Mouse (Mus musculus): Measurements from ENCODE around the gene Cnpy1. TPM values are rescaled to one million over a fixed set of nuclear protein-coding genes. Genes with fewer than 3 reads are reported as not detected.

The Cnpy1 gene
- polyA plus RNA-seq (2012; rRNA removed) = 0.06 TPM in 1 of 2 replicates, not detected in the other

GRCm38 (mm10) chr5:28245574-28245973 lies at the start of gene Cnpy1:
Gene Cnpy1, minus strand, starts transcription at chr5:28245806.
- WGBS = 84% methylated on average over 11 of the region's 11 CpGs
- no peak for DNase-seq
- no peaks in the 10 kb centered on the region for H3K4me1 ChIP-seq (replicated peaks; ENCODE audit: control insufficient read depth, insufficient read depth, low read length)
- no peak within 1 kb of the TSS for H3K4me3 ChIP-seq (ENCODE audit: control insufficient read depth, insufficient read depth, low read length)
- TF ChIP-seq CTCF (IDR thresholded peaks at IDR 0.05; ENCODE audit: borderline replicate concordance, control insufficient read depth, extremely low read depth, insufficient read depth, low read length, poor library complexity) (no peak), POLR2A (IDR thresholded peaks at IDR 0.05; ENCODE audit: control insufficient read depth, extremely low read depth, insufficient read depth, low read length, poor library complexity) (no peak)
- no peak within 1 kb of the TSS for H3K27ac ChIP-seq (ENCODE audit: control insufficient read depth, insufficient read depth, low read length)
- no peaks in the 10 kb centered on the region for H3K27me3 ChIP-seq (ENCODE audit: control insufficient read depth, insufficient read depth, low read length)
- no peaks in the 10 kb centered on the region for H3K36me3 ChIP-seq (ENCODE audit: control insufficient read depth, insufficient read depth, low read length)

- no peaks in the 10 kb centered on the region for H3K27me3 ChIP-seq (ENCODE audit: control insufficient read depth, insufficient read depth, low read length)
- TF ChIP-seq POLR2A (IDR thresholded peaks at IDR 0.05; ENCODE audit: control insufficient read depth, extremely low read depth, insufficient read depth, low read length, poor library complexity) = no peak
- peak; percentile 94 for TF ChIP-seq CTCF (IDR thresholded peaks at IDR 0.05; ENCODE audit: borderline replicate concordance, control insufficient read depth, extremely low read depth, insufficient read depth, low read length, poor library complexity)
- peak; percentile 86 for DNase-seq
- H3K4me1 ChIP-seq (replicated peaks; ENCODE audit: control insufficient read depth, insufficient read depth, low read length) = no peaks in the 10 kb centered on the region
- H3K27ac ChIP-seq (ENCODE audit: control insufficient read depth, insufficient read depth, low read length) = no peak overlapping the region
- no peak overlapping the region for H3K4me3 ChIP-seq (ENCODE audit: control insufficient read depth, insufficient read depth, low read length)
- 6% methylated on average over 6 of the region's 6 CpGs for WGBS
- no peaks in the 10 kb centered on the region for H3K36me3 ChIP-seq (ENCODE audit: control insufficient read depth, insufficient read depth, low read length)
Measured at GRCm38 (mm10) chr5:28293990-28294389, 48.4 kb upstream of the Cnpy1 start.

- no peak for DNase-seq
- H3K4me1 ChIP-seq (replicated peaks; ENCODE audit: control insufficient read depth, insufficient read depth, low read length) = no peaks in the 10 kb centered on the region
- H3K4me3 ChIP-seq (ENCODE audit: control insufficient read depth, insufficient read depth, low read length) = no peak overlapping the region
- no peak overlapping the region for H3K27ac ChIP-seq (ENCODE audit: control insufficient read depth, insufficient read depth, low read length)
- no peaks in the 10 kb centered on the region for H3K36me3 ChIP-seq (ENCODE audit: control insufficient read depth, insufficient read depth, low read length)
- WGBS = 63% methylated on average over 3 of the region's 3 CpGs
- no peaks in the 10 kb centered on the region for H3K27me3 ChIP-seq (ENCODE audit: control insufficient read depth, insufficient read depth, low read length)
- TF ChIP-seq CTCF (IDR thresholded peaks at IDR 0.05; ENCODE audit: borderline replicate concordance, control insufficient read depth, extremely low read depth, insufficient read depth, low read length, poor library complexity) (no peak), POLR2A (IDR thresholded peaks at IDR 0.05; ENCODE audit: control insufficient read depth, extremely low read depth, insufficient read depth, low read length, poor library complexity) (no peak)
Measured at GRCm38 (mm10) chr5:28292281-28292680, 46.7 kb upstream of the Cnpy1 start.

GRCm38 (mm10) chr5:28291118-28291850 lies 45.7 kb upstream of the Cnpy1 start:
- Histone ChIP-seq H3K36me3 (ENCODE audit: control insufficient read depth, insufficient read depth, low read length) (no peaks in the 10 kb centered on the region), H3K27me3 (ENCODE audit: control insufficient read depth, insufficient read depth, low read length) (no peaks in the 10 kb centered on the region), H3K4me1 (replicated peaks; ENCODE audit: control insufficient read depth, insufficient read depth, low read length) (no peaks in the 10 kb centered on the region), H3K27ac (ENCODE audit: control insufficient read depth, insufficient read depth, low read length) (no peak overlapping the region), H3K4me3 (ENCODE audit: control insufficient read depth, insufficient read depth, low read length) (no peak overlapping the region)
- DNase-seq = no peak
- TF ChIP-seq CTCF (IDR thresholded peaks at IDR 0.05; ENCODE audit: borderline replicate concordance, control insufficient read depth, extremely low read depth, insufficient read depth, low read length, poor library complexity) = no peak
- no peak for TF ChIP-seq POLR2A (IDR thresholded peaks at IDR 0.05; ENCODE audit: control insufficient read depth, extremely low read depth, insufficient read depth, low read length, poor library complexity)
- 83% methylated on average over 5 of the region's 5 CpGs for WGBS

GRCm38 (mm10) chr5:28290630-28291029 lies 45.0 kb upstream of the Cnpy1 start:
- H3K27ac ChIP-seq (ENCODE audit: control insufficient read depth, insufficient read depth, low read length) = no peak overlapping the region

GRCm38 (mm10) chr5:28289111-28289510 lies 43.5 kb upstream of the Cnpy1 start:
- TF ChIP-seq CTCF (IDR thresholded peaks at IDR 0.05; ENCODE audit: borderline replicate concordance, control insufficient read depth, extremely low read depth, insufficient read depth, low read length, poor library complexity) (no peak), POLR2A (IDR thresholded peaks at IDR 0.05; ENCODE audit: control insufficient read depth, extremely low read depth, insufficient read depth, low read length, poor library complexity) (no peak)
- DNase-seq = no peak
- WGBS = 83% methylated on average over 3 of the region's 3 CpGs

More at GRCm38 (mm10) chr5:28290630-28291029, 45.0 kb upstream of the Cnpy1 start:
- TF ChIP-seq CTCF (IDR thresholded peaks at IDR 0.05; ENCODE audit: borderline replicate concordance, control insufficient read depth, extremely low read depth, insufficient read depth, low read length, poor library complexity) (no peak), POLR2A (IDR thresholded peaks at IDR 0.05; ENCODE audit: control insufficient read depth, extremely low read depth, insufficient read depth, low read length, poor library complexity) (no peak)
- H3K4me1 ChIP-seq (replicated peaks; ENCODE audit: control insufficient read depth, insufficient read depth, low read length) = no peaks in the 10 kb centered on the region
- 26% methylated on average over 1 of the region's 1 CpGs for WGBS
- no peaks in the 10 kb centered on the region for H3K36me3 ChIP-seq (ENCODE audit: control insufficient read depth, insufficient read depth, low read length)
- no peak for DNase-seq
- no peak overlapping the region for H3K4me3 ChIP-seq (ENCODE audit: control insufficient read depth, insufficient read depth, low read length)
- H3K27me3 ChIP-seq (ENCODE audit: control insufficient read depth, insufficient read depth, low read length) = no peaks in the 10 kb centered on the region

More at GRCm38 (mm10) chr5:28289111-28289510, 43.5 kb upstream of the Cnpy1 start:
- H3K36me3 ChIP-seq (ENCODE audit: control insufficient read depth, insufficient read depth, low read length) = no peaks in the 10 kb centered on the region
- H3K4me1 ChIP-seq (replicated peaks; ENCODE audit: control insufficient read depth, insufficient read depth, low read length) = no peaks in the 10 kb centered on the region
- H3K27ac ChIP-seq (ENCODE audit: control insufficient read depth, insufficient read depth, low read length) = no peak overlapping the region
- no peaks in the 10 kb centered on the region for H3K27me3 ChIP-seq (ENCODE audit: control insufficient read depth, insufficient read depth, low read length)
- H3K4me3 ChIP-seq (ENCODE audit: control insufficient read depth, insufficient read depth, low read length) = no peak overlapping the region

All from thymus, adult 2 months (tissue).